Mouse (Mus musculus): Measurements from ENCODE around the gene Abca13.

DNA sequence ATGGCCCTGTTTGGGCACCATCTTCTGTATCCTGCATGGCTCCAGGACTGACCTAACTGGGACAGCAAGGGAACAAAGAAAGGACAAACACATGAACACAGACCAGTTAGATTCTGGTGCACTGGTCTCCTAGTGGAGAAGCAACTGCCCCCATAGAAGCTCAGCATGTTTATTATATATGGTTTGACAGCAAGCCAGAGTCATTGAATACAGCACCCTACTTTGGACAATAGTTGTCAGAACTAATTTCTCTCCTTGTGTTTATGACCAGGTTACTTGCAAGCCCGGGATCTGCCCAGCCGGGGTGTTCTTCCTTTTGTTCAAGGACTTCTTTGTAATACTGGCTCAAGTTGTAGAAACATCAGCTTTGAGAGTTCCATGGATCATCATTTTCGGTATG lies 28.8 kb downstream of the Abca13 start:
- no peak for TF ChIP-seq CTCF (IDR thresholded peaks at IDR 0.05; ENCODE audit: borderline replicate concordance, control insufficient read depth, extremely low read depth, insufficient read depth, low read length, poor library complexity)
- TF ChIP-seq POLR2A (IDR thresholded peaks at IDR 0.05; ENCODE audit: control insufficient read depth, extremely low read depth, insufficient read depth, low read length, poor library complexity): no peak

All from thymus, adult 2 months (tissue).